Mouse (Mus musculus): Measurements from ENCODE around the gene Appbp2. TPM values are rescaled to one million over a fixed set of nuclear protein-coding genes. Genes with fewer than 3 reads are reported as not detected.
A peak's percentile ranks its signal among the peaks of the same experiment; 100 is the strongest.

The Appbp2 gene
- polyA plus RNA-seq, 1 experiment from 2014 or later = 50.2 TPM

- no peaks in the 10 kb centered on the region for H3K9me3 ChIP-seq (ENCODE audit: control insufficient read depth, low read length)
- no peak overlapping the region for H3K4me2 ChIP-seq (ENCODE audit: low read length)
- no peak overlapping the region for H3K27ac ChIP-seq (replicated peaks in 1 of 2; ENCODE audit: control insufficient read depth in 1 of 2, insufficient read depth in 1 of 2, low read depth in 2 of 2, low read length in 2 of 2)
- H3K4me3 ChIP-seq (ENCODE audit: control insufficient read depth in 1 of 2, insufficient read depth in 1 of 2, low read depth in 1 of 2, low read length in 2 of 2) = no peak overlapping the region
- no peak for ATAC-seq (ENCODE audit: insufficient number of reproducible peaks, insufficient read depth, low FRiP score, low read depth)
- no peaks in the 10 kb centered on the region for H3K27me3 ChIP-seq (ENCODE audit: control insufficient read depth, insufficient read depth, low read length)
- H3K9ac ChIP-seq (ENCODE audit: low read length) = no peak overlapping the region
- H3K4me1 ChIP-seq (ENCODE audit: control insufficient read depth in 2 of 2, insufficient read depth in 2 of 2, low read length in 2 of 2) = no peaks in the 10 kb centered on the region
- WGBS = 38% methylated on average over 2 of the region's 2 CpGs
- H3K36me3 ChIP-seq (ENCODE audit: control insufficient read depth, insufficient read depth, low read length) = no peaks in the 10 kb centered on the region
Measured at GRCm38 (mm10) chr11:85157301-85157700, 77.6 kb downstream of the Appbp2 start.

DNA sequence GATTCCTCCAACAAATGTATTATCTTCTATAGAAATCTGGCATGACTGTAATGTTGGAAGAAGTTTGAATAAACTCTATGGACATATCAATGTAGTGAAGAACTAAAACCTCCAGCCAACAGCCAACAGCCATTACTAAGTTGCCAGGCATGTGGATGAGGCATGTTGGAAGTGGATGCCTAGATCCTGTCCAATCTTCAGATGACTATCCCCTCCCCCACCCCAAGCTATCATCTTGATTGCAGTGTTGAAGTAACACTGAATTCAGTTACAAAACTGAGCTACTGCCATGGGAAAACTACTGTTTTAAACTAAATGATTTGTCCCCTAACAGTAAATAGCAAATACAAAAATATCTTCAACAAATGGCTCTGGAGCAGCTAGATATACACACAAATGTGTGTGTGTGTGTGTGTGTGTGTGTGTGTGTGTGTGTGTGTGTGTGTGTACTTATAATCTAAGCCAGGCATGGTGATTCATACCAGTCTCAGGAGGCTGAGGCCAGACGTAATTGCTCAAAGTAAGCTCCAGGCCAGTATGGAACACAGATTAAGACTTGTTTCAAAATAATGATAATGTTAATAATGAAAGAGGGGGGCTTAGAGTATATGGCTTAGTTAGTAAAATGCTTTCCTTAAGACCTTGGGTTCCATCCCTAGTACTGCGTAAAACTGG is 82.5 kb downstream of the Appbp2 start:
- Histone ChIP-seq H3K9ac (ENCODE audit: low read length) (no peak overlapping the region), H3K4me2 (ENCODE audit: low read length) (no peak overlapping the region), H3K9me3 (ENCODE audit: control insufficient read depth, low read length) (no peaks in the 10 kb centered on the region), H3K4me3 (ENCODE audit: control insufficient read depth in 1 of 2, insufficient read depth in 1 of 2, low read depth in 1 of 2, low read length in 2 of 2) (no peak overlapping the region), H3K27ac (replicated peaks in 1 of 2; ENCODE audit: control insufficient read depth in 1 of 2, insufficient read depth in 1 of 2, low read depth in 2 of 2, low read length in 2 of 2) (no peak overlapping the region), H3K27me3 (ENCODE audit: control insufficient read depth, insufficient read depth, low read length) (no peaks in the 10 kb centered on the region), H3K36me3 (ENCODE audit: control insufficient read depth, insufficient read depth, low read length) (no peaks in the 10 kb centered on the region), H3K4me1 (ENCODE audit: control insufficient read depth in 2 of 2, insufficient read depth in 2 of 2, low read length in 2 of 2) (no peaks in the 10 kb centered on the region)
- WGBS = 78% methylated on average over 2 of the region's 2 CpGs
- no peak for ATAC-seq (ENCODE audit: insufficient number of reproducible peaks, insufficient read depth, low FRiP score, low read depth)

GRCm38 (mm10) chr11:85139581-85140540 is 95.1 kb downstream of the Appbp2 start, which contains the start of gene Usp32:
TSS of gene Usp32 (minus strand) at chr11:85140161.
- 0 out of 2 replicates have a peak, but pooled peaks cover 3% of the 10 kb centered on the region for H3K36me3 ChIP-seq (ENCODE audit: control insufficient read depth, insufficient read depth, low read length)
- WGBS = under 1% methylated on average over 89 of the region's 94 CpGs
- peak within 1 kb of the TSS; percentile 73 to 85 for H3K27ac ChIP-seq (replicated peaks in 1 of 2; ENCODE audit: control insufficient read depth in 1 of 2, insufficient read depth in 1 of 2, low read depth in 2 of 2, low read length in 2 of 2)
- peak within 1 kb of the TSS; percentile 89 for H3K9ac ChIP-seq (ENCODE audit: low read length)
- H3K9me3 ChIP-seq (ENCODE audit: control insufficient read depth, low read length) = no peaks in the 10 kb centered on the region
- H3K27me3 ChIP-seq (ENCODE audit: control insufficient read depth, insufficient read depth, low read length) = no peaks in the 10 kb centered on the region
- H3K4me2 ChIP-seq (ENCODE audit: low read length) = peak within 1 kb of the TSS; percentile 90
- peak within 1 kb of the TSS; percentile 68 to 71 for H3K4me3 ChIP-seq (ENCODE audit: control insufficient read depth in 1 of 2, insufficient read depth in 1 of 2, low read depth in 1 of 2, low read length in 2 of 2)
- peak; percentile 98 for ATAC-seq (ENCODE audit: insufficient number of reproducible peaks, insufficient read depth, low FRiP score, low read depth)
- peaks cover 2 to 12% of the 10 kb centered on the region in 2 experiments; a peak in 3 of 4 replicates for H3K4me1 ChIP-seq (ENCODE audit: control insufficient read depth in 2 of 2, insufficient read depth in 2 of 2, low read length in 2 of 2)

GRCm38 (mm10) chr11:85138776-85139474 is 96.0 kb downstream of the Appbp2 start:
- H3K36me3 ChIP-seq (ENCODE audit: control insufficient read depth, insufficient read depth, low read length) = 0 out of 2 replicates have a peak, but pooled peaks cover 3% of the 10 kb centered on the region
- H3K9me3 ChIP-seq (ENCODE audit: control insufficient read depth, low read length) = no peaks in the 10 kb centered on the region
- H3K27ac ChIP-seq (replicated peaks in 1 of 2; ENCODE audit: control insufficient read depth in 1 of 2, insufficient read depth in 1 of 2, low read depth in 2 of 2, low read length in 2 of 2) = peak overlapping the region; percentile 19 to 74
- peaks cover 2 to 12% of the 10 kb centered on the region in 2 experiments; a peak in 3 of 4 replicates for H3K4me1 ChIP-seq (ENCODE audit: control insufficient read depth in 2 of 2, insufficient read depth in 2 of 2, low read length in 2 of 2)
- WGBS = 1% methylated on average over 17 of the region's 17 CpGs
- no peaks in the 10 kb centered on the region for H3K27me3 ChIP-seq (ENCODE audit: control insufficient read depth, insufficient read depth, low read length)
- no peak for ATAC-seq (ENCODE audit: insufficient number of reproducible peaks, insufficient read depth, low FRiP score, low read depth)
- peak overlapping the region; percentile 68 to 71 for H3K4me3 ChIP-seq (ENCODE audit: control insufficient read depth in 1 of 2, insufficient read depth in 1 of 2, low read depth in 1 of 2, low read length in 2 of 2)
- H3K9ac ChIP-seq (ENCODE audit: low read length) = peak overlapping the region; percentile 78
- peak overlapping the region; percentile 90 for H3K4me2 ChIP-seq (ENCODE audit: low read length)

Other genes with a start within 250 kb of the Appbp2 start
- gene Usp32, start 95.0 kb downstream of the Appbp2 start, polyA plus RNA-seq (2014; fragmentation: Nextera tagmentation; extraction: Ambion mirVana) = 6.2 and 7.3 TPM in 2 replicates
- not detected in 2 replicates for gene 1700125H20Rik, start 64.7 kb downstream of the Appbp2 start, polyA plus RNA-seq (2014; fragmentation: Nextera tagmentation; extraction: Ambion mirVana)
- 16.1 and 16.3 TPM in 2 replicates for gene Ppm1d, start 76.1 kb upstream of the Appbp2 start, polyA plus RNA-seq (2014; fragmentation: Nextera tagmentation; extraction: Ambion mirVana)
- gene Bcas3, start 118.0 kb upstream of the Appbp2 start, polyA plus RNA-seq (2014; fragmentation: Nextera tagmentation; extraction: Ambion mirVana) = 18.0 and 22.5 TPM in 2 replicates